Mouse (Mus musculus) MEL (cell line): Measurements from ENCODE around the gene Ly6g6c. TPM values are rescaled to one million over a fixed set of nuclear protein-coding genes. Genes with fewer than 3 reads are reported as not detected.

Experiments
- DNase-seq: peaks from one replicate; pipeline ENCODE4 v3.0.0; 2011; ENCODE audit warnings: low read depth, low spot score
- H3K27ac ChIP-seq: 2 replicates; pipeline ENCODE4 v1.5.1; 2012; ENCODE audit warnings: low read depth, mild to moderate bottlenecking, control low read depth, low read length, moderate library complexity; ENCODE audit not compliant: control insufficient read depth
- H3K27me3 ChIP-seq, 2 experiments: fragments of 150-350 bp in 1 of 2; sonication (generic) in 1 of 2; 2 replicates each; pipeline ENCODE4 v1.6.1; 2012; ENCODE audit warnings: low read length in 2 of 2, mild to moderate bottlenecking in 2 of 2, improper control_type of control experiment in 1 of 2, moderate library complexity in 1 of 2; ENCODE audit not compliant: insufficient read depth in 2 of 2, control insufficient read depth in 1 of 2
- H3K36me3 ChIP-seq, 2 experiments: 2 replicates each; pipeline ENCODE4 v1.6.1; 2012 to 2014; ENCODE audit warnings: low read length in 2 of 2, improper control_type of control experiment in 1 of 2, inconsistent platforms in 1 of 2, mild to moderate bottlenecking in 1 of 2; ENCODE audit not compliant: insufficient read depth in 2 of 2, control insufficient read depth in 1 of 2
- H3K4me1 ChIP-seq, 2 experiments: fragments of 150-350 bp in 1 of 2; sonication (generic) in 1 of 2; 2 replicates each; pipeline ENCODE4 v1.6.1; 2012; ENCODE audit warnings: low read length in 2 of 2, improper control_type of control experiment in 1 of 2, mild to moderate bottlenecking in 1 of 2; ENCODE audit not compliant: insufficient read depth in 2 of 2, control insufficient read depth in 1 of 2
- H3K4me3 ChIP-seq, 2 experiments: fragments of 150-350 bp in 1 of 2; sonication (generic) in 1 of 2; 2 replicates each; pipeline ENCODE4 v1.5.1; 2012; ENCODE audit warnings: low read depth in 2 of 2, low read length in 2 of 2, mild to moderate bottlenecking in 2 of 2, moderate library complexity in 2 of 2, control low read depth in 1 of 2, improper control_type of control experiment in 1 of 2; ENCODE audit not compliant: control insufficient read depth in 1 of 2, insufficient read depth in 1 of 2
- H3K79me2 ChIP-seq: 2 replicates; pipeline ENCODE4 v1.6.1; 2012; ENCODE audit warnings: mild to moderate bottlenecking, low read length, moderate library complexity; ENCODE audit not compliant: control insufficient read depth, poor library complexity, insufficient read depth
- H3K9ac ChIP-seq: 2 replicates; pipeline ENCODE4 v1.6.1; 2012; ENCODE audit warnings: low read depth, mild to moderate bottlenecking, control low read depth, low read length, moderate library complexity; ENCODE audit not compliant: control insufficient read depth, poor library complexity, severe bottlenecking
- H3K9me3 ChIP-seq: fragments of 150-350 bp; sonication (generic); replicated peaks from 2 replicates; pipeline ENCODE4 v1.6.1; 2012; ENCODE audit warnings: mild to moderate bottlenecking, low read length, improper control_type of control experiment, moderate library complexity; ENCODE audit not compliant: insufficient read depth
- EP300 ChIP-seq, 2 experiments: IDR thresholded peaks; 2 replicates each; pipeline ENCODE4 v1.6.1; 2011; ENCODE audit warnings: improper control_type of control experiment in 2 of 2, low read length in 2 of 2, low read depth in 1 of 2, mild to moderate bottlenecking in 1 of 2
- ETS1 ChIP-seq: IDR thresholded peaks from 2 replicates; pipeline ENCODE4 v1.6.1; 2012; ENCODE audit warnings: low read depth, mild to moderate bottlenecking, inconsistent platforms, low read length, improper control_type of control experiment, moderate library complexity
- HCFC1 ChIP-seq: IDR thresholded peaks from 2 replicates; pipeline ENCODE4 v1.6.1; 2012; ENCODE audit warnings: low read depth, mild to moderate bottlenecking, inconsistent platforms, low read length, improper control_type of control experiment, moderate library complexity
- MYB ChIP-seq: IDR thresholded peaks from 2 replicates; pipeline ENCODE4 v1.6.1; 2011; ENCODE audit warnings: mild to moderate bottlenecking, low read depth, low read length, improper control_type of control experiment
- POLR2A ChIP-seq, 2 experiments: IDR thresholded peaks; 2 replicates each; pipeline ENCODE4 v1.6.1; 2011 to 2012; ENCODE audit warnings: low read length in 2 of 2, mild to moderate bottlenecking in 2 of 2, control low read depth in 1 of 2, improper control_type of control experiment in 1 of 2, low read depth in 1 of 2, moderate library complexity in 1 of 2; ENCODE audit not compliant: control insufficient read depth in 1 of 2, insufficient read depth in 1 of 2, poor library complexity in 1 of 2
- SIN3A ChIP-seq: IDR thresholded peaks from 2 replicates; pipeline ENCODE4 v1.6.1; 2012; ENCODE audit warnings: low read length, improper control_type of control experiment, inconsistent platforms
- TAL1 ChIP-seq: IDR thresholded peaks from 2 replicates; pipeline ENCODE4 v1.6.1; 2012; ENCODE audit warnings: mild to moderate bottlenecking, inconsistent platforms, low read length, moderate library complexity, mixed read lengths
- UBTF ChIP-seq: IDR thresholded peaks from 2 replicates; pipeline ENCODE4 v1.6.1; 2012; ENCODE audit warnings: low read depth, mild to moderate bottlenecking, inconsistent platforms, low read length, improper control_type of control experiment, moderate library complexity, borderline replicate concordance; ENCODE audit not compliant: insufficient read depth
- USF2 ChIP-seq, 2 experiments: IDR thresholded peaks; 2 replicates each; pipeline ENCODE4 v1.6.1; 2011 to 2012; ENCODE audit warnings: improper control_type of control experiment in 2 of 2, low read length in 2 of 2, borderline replicate concordance in 1 of 2, inconsistent platforms in 1 of 2, low read depth in 1 of 2, mild to moderate bottlenecking in 1 of 2; ENCODE audit not compliant: insufficient read depth in 1 of 2
- polyA plus RNA-seq, 2 experiments: library from polyadenylated mRNA; stranded (reverse) in 1 of 2; unstranded in 1 of 2; fragments of >175 nt in 1 of 2; fragments of >200 nt in 1 of 2; gene quantifications; 2 replicates each; pipeline versions ENCODE4 v1.2.1 to v1.2.4; 2012; ENCODE audit warnings: low replicate concordance in 2 of 2, low read depth in 1 of 2; ENCODE audit not compliant: insufficient read length in 2 of 2, insufficient read depth in 1 of 2, missing spikeins in 1 of 2
- total RNA-seq: library from RNA; depleted of rRNA; stranded (reverse); fragments of 300-350 nt; gene quantifications from 2 replicates; pipeline ENCODE4 v1.2.3, GENCODE M21; 2012; rRNA removed

Gene Ly6g6c
- not detected in 2 replicates for total RNA-seq
- polyA plus RNA-seq = under 1 TPM in 1 of 2 experiments, not detected in 1; 0.24 TPM

GRCm38 (mm10) chr17:35064951-35065947 is at the start of gene Ly6g6c:
Ly6g6c (plus strand) TSS chr17:35065388.
- Histone ChIP-seq H3K36me3 (no peaks in the 10 kb centered on the region; a peak in 1 of 4 replicates), H3K4me3 (no peak within 1 kb of the TSS), H3K27me3 (no peaks in the 10 kb centered on the region), H3K27ac (no peak within 1 kb of the TSS), H3K9me3 (no peaks in the 10 kb centered on the region), H3K79me2 (no peaks in the 10 kb centered on the region), H3K9ac (no peak within 1 kb of the TSS), H3K4me1 (peaks cover 0 to 9% of the 10 kb centered on the region in 2 experiments; a peak in 3 of 4 replicates)
- TF ChIP-seq TAL1 = no peak
- TF ChIP-seq EP300 (IDR thresholded peaks at IDR 0.05; ENCODE audit: low read depth in 1 of 2, low read length in 2 of 2) = no peak
- no peak for TF ChIP-seq ETS1
- TF ChIP-seq MYB = no peak
- no peak for TF ChIP-seq HCFC1
- no peak for TF ChIP-seq UBTF
- no peak for TF ChIP-seq SIN3A
- TF ChIP-seq POLR2A (IDR thresholded peaks at IDR 0.05; ENCODE audit: control insufficient read depth in 1 of 2, insufficient read depth in 1 of 2, low read depth in 1 of 2, low read length in 2 of 2, poor library complexity in 1 of 2) = no peak
- TF ChIP-seq USF2 (IDR thresholded peaks at IDR 0.05; ENCODE audit: borderline replicate concordance in 1 of 2, insufficient read depth in 1 of 2, low read depth in 1 of 2, low read length in 2 of 2) = no peak
- no peak for DNase-seq

GRCm38 (mm10) chr17:35016376-35016775 is 48.8 kb upstream of the Ly6g6c start, which contains the start of gene Vwa7:
Vwa7 (plus strand) TSS chr17:35016579.
- no peak within 1 kb of the TSS for H3K4me3 ChIP-seq
- TF ChIP-seq POLR2A (IDR thresholded peaks at IDR 0.05; ENCODE audit: control insufficient read depth in 1 of 2, insufficient read depth in 1 of 2, low read depth in 1 of 2, low read length in 2 of 2, poor library complexity in 1 of 2) = no peak
- TF ChIP-seq, all 39 proteins: peak for 0
- H3K79me2 ChIP-seq = no peaks in the 10 kb centered on the region
- peaks cover 0 to 23% of the 10 kb centered on the region in 2 experiments; a peak in 3 of 4 replicates for H3K4me1 ChIP-seq
- H3K9ac ChIP-seq = 0 out of 2 replicates have a peak within 1 kb of the TSS, but pooled peaks have one; percentile 14
- DNase-seq = peak; percentile 56
- peaks cover 0 to 13% of the 10 kb centered on the region in 2 experiments; a peak in 3 of 4 replicates for H3K36me3 ChIP-seq
- no peak within 1 kb of the TSS for H3K27ac ChIP-seq
- no peaks in the 10 kb centered on the region for H3K9me3 ChIP-seq
- no peaks in the 10 kb centered on the region for H3K27me3 ChIP-seq
